ENCODE assay signal across 16 mouse cellular contexts in genomic region chr11:89969131-89969530, GRCm38 (mm10).
"Had no signal": no experiment of that assay in that cellular context is flagged by ENCODE, and none has a peak within 500 bp of the region (broad histone marks: within the 10 kb centered on the region; RNA-seq: fewer than 3 reads in every experiment).

No protein-coding gene starts in this region.

- H3K4me2 ChIP-seq: neural tube, embryonic 13.5 days; neural tube, embryonic 15.5 days; stomach, embryonic 15.5 days had no signal

- H3K36me3 ChIP-seq: neural tube, embryonic 13.5 days; neural tube, embryonic 15.5 days; stomach, embryonic 15.5 days had no signal

- H3K27ac ChIP-seq: neural tube, embryonic 13.5 days; neural tube, embryonic 15.5 days; stomach, embryonic 15.5 days; stomach, postnatal 0 days had no signal

- H3K27me3 ChIP-seq: neural tube, embryonic 13.5 days; neural tube, embryonic 15.5 days; stomach, embryonic 15.5 days had no signal

- DNase-seq: retina, postnatal 1 day; right cerebral cortex, adult 18-20 months; right cerebral cortex, postnatal 14 days; right cerebral cortex, postnatal 25 days; right cerebral cortex, postnatal 4 days; spleen, adult 18-20 months; thymus, adult 18-20 months; thymus, adult 2 months; thymus, postnatal 14 days; thymus, postnatal 25 days; thymus, postnatal 36 days; thymus, postnatal 4 days had no signal

- H3K4me1 ChIP-seq: neural tube, embryonic 15.5 days; stomach, embryonic 15.5 days had no signal

- H3K9ac ChIP-seq: neural tube, embryonic 13.5 days; neural tube, embryonic 15.5 days; stomach, embryonic 15.5 days had no signal

- H3K4me3 ChIP-seq: neural tube, embryonic 13.5 days; neural tube, embryonic 15.5 days; stomach, embryonic 15.5 days had no signal

- H3K9me3 ChIP-seq: neural tube, embryonic 13.5 days; neural tube, embryonic 15.5 days; stomach, embryonic 15.5 days had no signal
